Comparison of ENCODE assay signal across 18 mouse cellular contexts in the genomic region with DNA sequence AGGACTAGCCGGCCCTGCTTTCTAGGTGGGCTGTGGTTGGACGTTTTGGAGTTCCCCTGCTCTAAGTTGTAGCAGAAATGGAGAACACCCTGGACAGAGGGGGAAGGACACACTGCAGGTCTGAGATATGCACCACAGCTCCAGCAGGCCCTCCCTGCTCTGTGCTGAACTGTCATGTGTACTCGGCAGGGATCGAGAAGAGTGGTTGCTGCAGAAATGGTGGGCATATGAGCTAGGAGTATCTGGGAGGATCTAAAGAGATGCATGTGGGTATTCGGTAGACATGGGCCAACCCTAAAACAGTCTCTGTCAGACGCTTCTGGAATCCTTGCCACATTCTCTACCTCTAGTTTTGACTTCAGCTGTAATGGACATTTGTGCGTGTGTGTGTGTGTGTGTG. TPM values are rescaled to one million over a fixed set of nuclear protein-coding genes. Genes with fewer than 3 reads are reported as not detected.
"Had no signal": no experiment of that assay in that cellular context is flagged by ENCODE, and none has a peak within 500 bp of the region (broad histone marks: within the 10 kb centered on the region; RNA-seq: fewer than 3 reads in every experiment).

No protein-coding gene starts in this region.

- H3K9ac ChIP-seq: neural tube, embryonic 13.5 days; neural tube, embryonic 15.5 days; stomach, embryonic 15.5 days had no signal

- DNase-seq: retina, postnatal 1 day; right cerebral cortex, adult 18-20 months; right cerebral cortex, postnatal 14 days; right cerebral cortex, postnatal 25 days; right cerebral cortex, postnatal 4 days; spleen, adult 18-20 months; thymus, adult 18-20 months; thymus, adult 2 months; thymus, postnatal 14 days; thymus, postnatal 25 days; thymus, postnatal 36 days; thymus, postnatal 4 days had no signal

- H3K27ac ChIP-seq: neural tube, embryonic 13.5 days; neural tube, embryonic 15.5 days; stomach, embryonic 15.5 days; stomach, postnatal 0 days had no signal

- H3K4me3 ChIP-seq: neural tube, embryonic 13.5 days; neural tube, embryonic 15.5 days; stomach, embryonic 15.5 days had no signal

- H3K9me3 ChIP-seq: neural tube, embryonic 13.5 days; neural tube, embryonic 15.5 days; stomach, embryonic 15.5 days had no signal

- H3K4me2 ChIP-seq: neural tube, embryonic 13.5 days; neural tube, embryonic 15.5 days; stomach, embryonic 15.5 days had no signal

- H3K27me3 ChIP-seq: stomach, embryonic 15.5 days had no signal

- H3K36me3 ChIP-seq: neural tube, embryonic 13.5 days; neural tube, embryonic 15.5 days; stomach, embryonic 15.5 days had no signal

RNA-seq across cellular contexts. Expression of a gene that starts 4.0 kb away (rescaled TPM):
- total RNA-seq: neutrophil, adult 5-6 weeks had no signal
- polyA plus RNA-seq: spleen, adult 2 months had no signal
